Mouse (Mus musculus) left cerebral cortex, adult 6 months (tissue): ENCODE results near the gene Cyp2d9. TPM values are rescaled to one million over a fixed set of nuclear protein-coding genes. Genes with fewer than 3 reads are reported as not detected.

ENCODE experiments used
- long read RNA-seq, 2 experiments: library from polyadenylated mRNA; unstranded; transcript quantifications; one replicate each; pipeline ENCODE4 v2.0.0; 2019 to 2020
- polyA plus RNA-seq: library from polyadenylated mRNA; unstranded; fragments of <200 nt; fragmentation: Nextera tagmentation; gene quantifications from 2 replicates; pipeline ENCODE4 v1.2.3, GENCODE M21; 2021

Cyp2d9 gene
- polyA plus RNA-seq: not detected in 2 replicates
- long read RNA-seq, experiment 1: 0 reads
- long read RNA-seq, experiment 2: 0 reads

DNA sequence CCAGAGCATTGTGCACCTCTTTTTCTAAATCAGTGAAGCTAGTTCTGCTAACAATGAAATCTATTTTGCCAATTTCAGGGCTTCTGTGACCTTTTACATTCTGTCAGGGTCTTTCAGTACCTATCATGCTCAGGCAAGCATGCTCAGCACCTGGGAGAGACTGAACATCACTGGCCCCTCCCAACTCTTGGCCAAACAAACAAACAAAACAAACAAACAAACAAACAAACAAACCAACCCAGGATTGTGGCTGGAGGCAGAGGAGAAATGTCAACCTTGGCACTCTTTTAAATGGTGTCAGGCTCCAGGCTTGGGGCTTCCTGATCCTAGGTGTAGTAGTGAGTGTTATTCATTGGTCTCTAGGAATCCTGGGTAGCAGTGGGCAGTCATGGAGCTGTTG lies at the start of gene Cyp2d9:
Cyp2d9 (plus strand) TSS at position 301 of the 400 bp plus-strand sequence.

DNA sequence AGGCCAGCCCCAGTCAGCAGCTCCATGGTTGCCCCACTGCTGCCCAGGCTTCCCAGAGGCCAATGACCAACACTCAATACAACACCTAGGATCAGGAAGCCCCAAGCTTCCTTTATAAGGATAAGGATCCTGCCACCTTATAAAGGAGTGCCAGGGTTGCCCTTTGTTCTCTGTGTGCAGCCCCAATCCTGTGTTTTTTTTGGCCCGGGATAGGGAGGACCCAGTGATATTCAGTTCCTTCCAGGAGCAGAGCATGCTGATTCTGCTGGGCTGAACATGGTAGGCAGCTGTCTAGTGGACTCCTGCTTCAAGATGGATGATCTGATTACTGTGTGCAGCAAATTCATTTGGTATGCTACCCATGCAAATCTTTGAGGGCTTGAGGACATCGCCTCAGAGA lies 39.3 kb upstream of the Cyp2d9 start, which contains the start of gene Cyp2d11:
Cyp2d11 (minus strand) TSS at position 101 of the 400 bp plus-strand sequence.

DNA sequence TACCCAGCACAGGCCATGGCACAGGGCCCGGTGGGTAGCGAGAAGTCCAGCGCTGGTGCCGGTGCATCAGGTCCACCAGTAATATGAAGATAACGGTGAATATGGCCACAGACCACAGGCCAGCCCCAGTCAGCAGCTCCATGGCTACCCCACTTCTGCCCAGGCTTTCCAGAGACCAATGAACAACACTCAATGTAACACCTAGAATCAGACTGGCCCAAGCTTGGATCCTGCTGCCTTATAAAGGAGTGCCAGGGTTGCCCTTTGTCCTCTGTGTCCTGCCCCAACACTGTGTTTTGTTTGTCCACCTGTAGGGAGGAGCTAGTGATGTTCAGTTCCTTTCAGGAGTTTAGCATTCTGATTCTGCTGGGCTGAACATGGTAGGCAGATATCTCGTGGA lies 26.3 kb upstream of the Cyp2d9 start, which contains the start of gene Cyp2d10:
Cyp2d10 (minus strand) TSS at position 215 of the 400 bp plus-strand sequence.

Other genes with a start within 250 kb of the Cyp2d9 start
- gene Shisa8, start 220.6 kb upstream of the Cyp2d9 start, polyA plus RNA-seq: 0.93 and 1.9 TPM in 2 replicates
- gene Tnfrsf13c, start 209.1 kb upstream of the Cyp2d9 start, polyA plus RNA-seq: 0.23 TPM in 2 replicates
- 13.8 and 14.9 TPM in 2 replicates for gene Cenpm, start 188.7 kb upstream of the Cyp2d9 start, polyA plus RNA-seq
- gene 1500009C09Rik, start 181.0 kb upstream of the Cyp2d9 start, polyA plus RNA-seq: 24.0 and 32.9 TPM in 2 replicates
- gene Sept3, start 158.5 kb upstream of the Cyp2d9 start, polyA plus RNA-seq: 85.5 and 117 TPM in 2 replicates
- gene Wbp2nl, start 134.5 kb upstream of the Cyp2d9 start, polyA plus RNA-seq: not detected in 2 replicates
- gene Naga, start 94.5 kb upstream of the Cyp2d9 start, polyA plus RNA-seq: 23.6 and 25.5 TPM in 2 replicates
- gene Pheta2, start 94.5 kb upstream of the Cyp2d9 start, polyA plus RNA-seq: 0.79 and 0.91 TPM in 2 replicates
- 859 and 926 TPM in 2 replicates for gene Smdt1, start 94.5 kb upstream of the Cyp2d9 start, polyA plus RNA-seq
- 991 and 1,014 TPM in 2 replicates for gene Ndufa6, start 79.1 kb upstream of the Cyp2d9 start, polyA plus RNA-seq
- 15.5 and 16.5 TPM in 2 replicates for gene Cyp2d22, start 53.2 kb upstream of the Cyp2d9 start, polyA plus RNA-seq
- not detected in 2 replicates for gene Cyp2d11, start 39.4 kb upstream of the Cyp2d9 start, polyA plus RNA-seq
- not detected in 2 replicates for gene Cyp2d10, start 26.2 kb upstream of the Cyp2d9 start, polyA plus RNA-seq
- not detected in 2 replicates for gene Cyp2d12, start 121.6 kb downstream of the Cyp2d9 start, polyA plus RNA-seq
- not detected in 2 replicates for gene Cyp2d34, start 187.5 kb downstream of the Cyp2d9 start, polyA plus RNA-seq